Mouse (Mus musculus): ENCODE measurements at regions not wholly inside any gene's neighbourhood (a gene's known extent, or its start where the extent isn't known, plus 50 kb on each side); places are given as distances from the start of the nearest gene placed in this dataset.

GRCm38 (mm10) chr3:18932983-18933726 lies 695.3 kb downstream of the 1700064H15Rik start:
- no peak for DNase-seq (ENCODE audit: low spot score)

GRCm38 (mm10) chr3:18934891-18935290 lies 693.6 kb downstream of the 1700064H15Rik start:
- no peak for DNase-seq (ENCODE audit: low spot score)

DNA sequence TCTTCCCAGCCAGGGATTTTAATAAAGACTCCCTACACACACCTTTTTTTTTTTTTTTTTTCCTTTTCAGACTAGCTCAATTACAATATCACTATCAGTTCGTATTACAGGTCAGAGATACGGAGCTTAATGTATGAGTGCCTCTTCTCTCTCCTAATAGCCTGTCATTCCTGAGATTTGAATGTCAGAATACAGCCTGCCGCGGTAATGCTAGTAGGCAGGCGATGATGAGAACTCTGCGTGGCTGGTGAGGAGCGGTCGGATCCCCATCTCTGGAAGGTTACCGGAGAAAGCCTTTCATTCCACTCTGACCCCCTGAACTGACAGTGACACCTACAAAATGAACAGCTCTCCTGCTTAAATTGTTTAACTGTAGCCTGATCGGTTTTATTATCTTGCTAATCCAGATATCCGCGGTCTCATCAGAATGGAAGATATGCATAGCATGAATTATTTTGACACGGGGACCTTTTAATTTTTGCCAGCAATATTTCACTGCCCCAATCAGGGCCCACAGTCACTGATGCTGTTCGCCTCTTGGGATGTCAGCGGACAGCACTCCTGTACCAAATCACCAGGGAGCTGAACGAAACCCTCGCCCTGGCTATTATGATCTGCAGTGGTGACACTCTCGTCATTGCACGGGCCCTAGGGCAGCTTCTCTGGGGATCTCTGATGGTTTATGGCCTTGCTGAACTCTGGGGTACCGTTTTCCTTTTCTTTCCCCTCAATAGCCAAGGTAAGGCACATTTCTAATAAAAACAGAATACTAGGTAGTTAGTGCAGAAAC lies 690.9 kb downstream of the 1700064H15Rik start:
- DNase-seq (ENCODE audit: low spot score), result no peak

GRCm38 (mm10) chr3:18941301-18942177 lies 686.9 kb downstream of the 1700064H15Rik start:
- no peak for DNase-seq (ENCODE audit: low spot score)

- DNase-seq (ENCODE audit: low spot score), result no peak
Observed at GRCm38 (mm10) chr3:18960341-18960740, 668.1 kb downstream of the 1700064H15Rik start.

GRCm38 (mm10) chr3:18988662-18989061 lies 639.8 kb downstream of the 1700064H15Rik start:
- DNase-seq (ENCODE audit: low spot score), result no peak

GRCm38 (mm10) chr3:18989577-18990240 lies 638.8 kb downstream of the 1700064H15Rik start:
- DNase-seq (ENCODE audit: low spot score), result peak; percentile 3

DNA sequence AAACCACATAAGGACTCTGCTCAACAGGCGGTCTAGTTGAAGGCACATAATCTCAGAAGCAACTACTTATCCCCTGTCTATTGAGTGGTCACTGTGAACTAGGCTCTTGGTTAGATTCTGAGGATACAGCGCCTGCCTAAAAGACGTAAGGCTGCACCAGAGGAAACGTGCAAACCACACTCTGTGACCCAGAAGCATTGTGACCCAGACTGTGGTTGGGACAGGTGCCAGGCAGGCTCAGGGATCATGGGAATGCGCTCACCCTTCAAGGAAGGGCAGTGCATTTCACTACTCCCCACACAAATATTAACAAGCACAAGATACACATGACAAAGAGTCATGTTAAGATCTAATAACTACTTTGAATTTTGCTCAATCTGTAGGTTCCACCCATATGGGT lies 628.3 kb downstream of the 1700064H15Rik start:
- DNase-seq (ENCODE audit: low spot score), result peak; percentile 49

DNA sequence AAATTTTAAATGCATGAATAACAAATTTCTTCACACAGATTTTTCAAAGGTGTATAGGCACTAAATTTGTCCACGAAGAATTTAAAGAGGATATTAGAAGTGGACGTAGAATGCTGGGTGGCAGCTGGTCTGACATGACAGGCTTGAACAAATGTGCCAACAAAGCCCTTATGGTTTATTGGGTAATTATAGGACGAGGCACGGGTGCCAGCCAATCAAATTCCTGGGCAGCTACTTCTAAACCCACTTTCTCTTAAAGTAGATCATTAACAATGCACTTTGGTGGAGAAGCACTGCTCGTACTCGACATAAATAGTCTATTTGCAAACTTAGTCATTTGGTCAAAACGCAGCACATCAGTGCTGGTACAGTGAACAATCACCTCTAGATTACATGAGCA lies 626.4 kb downstream of the 1700064H15Rik start:
- DNase-seq (ENCODE audit: low spot score), result no peak

DNA sequence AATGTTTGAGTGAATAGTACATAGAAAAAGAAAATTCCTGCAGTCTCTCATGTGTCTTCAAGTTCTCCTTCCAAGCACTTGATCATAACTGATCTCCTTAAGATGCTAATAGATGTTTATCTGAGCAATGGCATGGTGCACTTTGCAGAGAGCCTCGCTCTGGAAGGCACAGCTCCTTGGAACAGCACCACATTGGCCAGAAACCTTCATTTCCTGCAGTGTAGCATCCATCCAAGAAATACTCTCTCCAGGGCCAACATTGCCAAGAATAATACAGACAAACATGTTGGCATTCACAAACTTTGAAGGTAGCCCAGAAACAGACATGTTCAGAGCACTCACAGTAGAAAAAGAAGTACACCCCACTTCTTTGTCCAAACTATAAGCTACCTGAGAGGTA lies 623.7 kb downstream of the 1700064H15Rik start:
- DNase-seq (ENCODE audit: low spot score), result no peak

DNA sequence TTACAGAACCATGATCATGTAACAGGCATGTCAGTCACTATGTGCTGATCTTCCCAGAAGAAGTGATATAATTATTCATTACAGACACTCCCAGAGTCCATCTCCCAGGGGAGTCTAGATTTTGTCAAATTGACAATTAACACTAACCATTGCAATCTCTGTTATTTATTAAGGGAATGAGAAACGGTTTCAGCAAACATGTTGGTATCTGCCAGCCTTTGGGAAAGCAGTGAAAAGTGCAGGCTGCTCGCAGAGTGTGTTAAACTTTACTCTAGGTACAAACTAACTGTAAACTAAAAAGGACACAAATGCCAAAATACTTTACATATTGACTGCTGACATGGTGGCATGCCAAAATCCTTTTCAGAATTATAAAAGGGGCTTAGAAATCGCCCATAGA lies 583.9 kb downstream of the 1700064H15Rik start:
- no peak for DNase-seq (ENCODE audit: low spot score)

- no peak for DNase-seq (ENCODE audit: low spot score)
Observed at GRCm38 (mm10) chr3:19045933-19046332, 582.5 kb downstream of the 1700064H15Rik start.

- DNase-seq (ENCODE audit: low spot score), result no peak
Observed at GRCm38 (mm10) chr3:19046610-19047009, 581.9 kb downstream of the 1700064H15Rik start.

DNA sequence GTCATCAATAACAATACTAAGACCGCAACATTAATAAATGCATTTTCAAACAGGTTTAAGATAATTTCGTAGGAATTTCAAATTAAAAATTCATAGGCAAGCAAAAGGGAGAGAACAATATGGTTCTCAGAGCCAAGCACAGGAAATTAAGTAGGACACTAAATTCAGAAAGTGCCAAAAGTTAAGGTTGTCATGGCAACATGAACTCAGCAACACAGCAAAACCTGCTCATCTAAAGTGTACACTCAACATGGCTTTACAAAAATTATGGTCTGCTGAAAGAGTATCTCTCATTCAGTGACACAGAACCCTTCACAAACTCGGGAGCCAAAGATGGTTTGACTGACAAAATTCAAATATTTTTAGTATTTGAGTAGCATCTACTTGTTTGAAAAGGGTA lies 572.5 kb downstream of the 1700064H15Rik start:
- DNase-seq (ENCODE audit: low spot score), result no peak

GRCm38 (mm10) chr3:19056623-19057022 lies 571.9 kb downstream of the 1700064H15Rik start:
- no peak for DNase-seq (ENCODE audit: low spot score)

- DNase-seq (ENCODE audit: low spot score), result no peak
Observed at GRCm38 (mm10) chr3:19059906-19060870, 568.3 kb downstream of the 1700064H15Rik start.

GRCm38 (mm10) chr3:19061488-19062248 lies 566.8 kb downstream of the 1700064H15Rik start:
- no peak for DNase-seq (ENCODE audit: low spot score)

GRCm38 (mm10) chr3:19062249-19062859 lies 566.1 kb downstream of the 1700064H15Rik start:
- DNase-seq (ENCODE audit: low spot score), result no peak

- DNase-seq (ENCODE audit: low spot score), result no peak
Observed at GRCm38 (mm10) chr3:19067141-19067757, 561.2 kb downstream of the 1700064H15Rik start.

Measured in ovary, adult 18-20 months (tissue).